ENCODE assay signal across 7 mouse cellular contexts in the genomic region with DNA sequence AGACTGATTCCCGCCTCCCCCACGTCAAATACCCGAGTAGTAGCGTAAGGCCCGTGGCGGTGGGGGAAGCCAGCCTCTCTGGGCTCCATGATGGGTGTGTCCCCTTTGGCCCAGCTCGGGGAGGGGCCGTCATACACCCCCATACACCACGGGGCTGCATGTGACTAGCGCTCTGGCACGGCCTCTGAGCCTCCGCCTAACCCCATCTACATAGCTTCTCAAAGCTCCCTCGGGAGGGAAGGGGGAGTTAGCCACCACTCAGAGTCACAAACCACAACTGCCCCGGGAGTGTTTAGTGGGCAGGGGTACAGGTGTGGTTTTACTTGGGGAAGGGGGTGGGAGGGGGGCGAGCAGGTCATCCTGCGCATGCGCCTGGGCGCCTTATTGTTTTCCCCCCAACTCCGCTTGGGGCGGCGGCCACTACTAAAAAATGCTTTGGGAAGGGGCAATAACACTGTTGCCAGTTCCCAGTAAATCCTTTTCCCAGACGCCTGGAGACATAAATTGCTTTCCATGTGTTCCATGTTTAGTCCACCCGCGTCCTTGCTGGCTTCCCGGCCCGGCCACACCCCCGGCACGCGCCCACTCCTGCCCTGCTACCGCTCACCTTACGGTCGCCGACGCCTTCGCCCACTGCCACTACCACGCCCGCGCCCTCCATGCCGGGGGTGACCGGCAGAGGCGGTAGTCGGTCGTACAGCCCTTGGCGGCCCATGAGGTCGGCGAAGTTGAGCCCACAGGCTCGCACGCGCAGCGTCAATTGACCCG. TPM values are rescaled to one million over a fixed set of nuclear protein-coding genes. Genes with fewer than 3 reads are reported as not detected.
DNase-seq lines count a peak whose midpoint lies in the region; ATAC-seq lines count a peak whose summit lies in the region.

No protein-coding gene starts in this region.

- peak; percentile 38 for ATAC-seq in forebrain, embryonic 14.5 days
- peak; percentile 18 to 44; a peak in 3 of 4 replicates for ATAC-seq in hematopoietic stem cell, adult 5-6 weeks (replicated peaks in 1 of 2; ENCODE audit: insufficient read depth in 1 of 2, low FRiP score in 2 of 2, low TSS enrichment in 1 of 2, low read depth in 1 of 2, poor library complexity in 2 of 2, severe bottlenecking in 2 of 2)
- peak; percentile 34 for ATAC-seq in limb, embryonic 13.5 days (ENCODE audit: low FRiP score, low read depth)
- ATAC-seq in midbrain, embryonic 13.5 days, result peak; percentile 38
- peak; percentile 40 for ATAC-seq in stomach, embryonic 15.5 days (ENCODE audit: insufficient read depth, low FRiP score, low read depth)

- H3K4me3 ChIP-seq in forebrain, embryonic 14.5 days (ENCODE audit: low read depth, low read length), result peak overlapping the region; percentile 90
- peak overlapping the region; percentile 85 for H3K4me3 ChIP-seq in limb, embryonic 13.5 days
- peak overlapping the region; percentile 95 for H3K4me3 ChIP-seq in midbrain, embryonic 13.5 days (replicated peaks)
- H3K4me3 ChIP-seq in stomach, embryonic 15.5 days (replicated peaks), result peak overlapping the region; percentile 89

- no peaks in the 10 kb centered on the region for H3K27me3 ChIP-seq in forebrain, embryonic 14.5 days (replicated peaks; ENCODE audit: control insufficient read depth, insufficient read depth, low read length)
- peaks cover 3% of the 10 kb centered on the region; the same call in 1 of the 2 replicates for H3K27me3 ChIP-seq in limb, embryonic 13.5 days
- no peaks in the 10 kb centered on the region for H3K27me3 ChIP-seq in midbrain, embryonic 13.5 days
- H3K27me3 ChIP-seq in stomach, embryonic 15.5 days (replicated peaks), result no peaks in the 10 kb centered on the region

- 2% methylated on average over 51 of the region's 51 CpGs for WGBS in forebrain, embryonic 14.5 days
- under 1% methylated on average over 51 of the region's 51 CpGs for WGBS in limb, embryonic 13.5 days
- WGBS in midbrain, embryonic 13.5 days, result 2% methylated on average over 51 of the region's 51 CpGs
- under 1% methylated on average over 51 of the region's 51 CpGs for WGBS in stomach, embryonic 15.5 days

- H3K9ac ChIP-seq in forebrain, embryonic 14.5 days (ENCODE audit: low read length), result peak overlapping the region; percentile 79
- peak overlapping the region; percentile 66 for H3K9ac ChIP-seq in limb, embryonic 13.5 days
- H3K9ac ChIP-seq in midbrain, embryonic 13.5 days (replicated peaks), result peak overlapping the region; percentile 95
- peak overlapping the region; percentile 68 for H3K9ac ChIP-seq in stomach, embryonic 15.5 days

- peak overlapping the region; percentile 84 for H3K27ac ChIP-seq in forebrain, embryonic 14.5 days (ENCODE audit: low read depth, low read length)
- H3K27ac ChIP-seq in limb, embryonic 13.5 days, result peak overlapping the region; percentile 73; the same call in 1 of the 2 replicates
- H3K27ac ChIP-seq in midbrain, embryonic 13.5 days, result peak overlapping the region; percentile 94
- peak overlapping the region; percentile 94 for H3K27ac ChIP-seq in stomach, embryonic 15.5 days

- peaks cover 37% of the 10 kb centered on the region for H3K4me1 ChIP-seq in forebrain, embryonic 14.5 days (ENCODE audit: control insufficient read depth, insufficient read depth, low read length)
- H3K4me1 ChIP-seq in limb, embryonic 13.5 days, result peaks cover 44% of the 10 kb centered on the region
- H3K4me1 ChIP-seq in midbrain, embryonic 13.5 days (replicated peaks), result peaks cover 65% of the 10 kb centered on the region
- peaks cover 38% of the 10 kb centered on the region for H3K4me1 ChIP-seq in stomach, embryonic 15.5 days

- peak; percentile 91 for DNase-seq in ES-CJ7 (ENCODE audit: low read depth, low spot score)
- peak; percentile 72 for DNase-seq in adrenal gland, adult 8-10 months
- peak; percentile 69 for DNase-seq in forebrain, embryonic 14.5 days (ENCODE audit: low spot score)

- peak overlapping the region; percentile 76 for H3K4me2 ChIP-seq in forebrain, embryonic 14.5 days (ENCODE audit: low read length)
- peak overlapping the region; percentile 85 for H3K4me2 ChIP-seq in limb, embryonic 13.5 days (replicated peaks)
- H3K4me2 ChIP-seq in midbrain, embryonic 13.5 days (replicated peaks), result peak overlapping the region; percentile 82
- peak overlapping the region; percentile 95 for H3K4me2 ChIP-seq in stomach, embryonic 15.5 days

- peaks cover 29% of the 10 kb centered on the region for H3K36me3 ChIP-seq in forebrain, embryonic 14.5 days (ENCODE audit: control insufficient read depth, insufficient read depth, low read length)
- H3K36me3 ChIP-seq in limb, embryonic 13.5 days, result peaks cover 26% of the 10 kb centered on the region
- peaks cover 24% of the 10 kb centered on the region for H3K36me3 ChIP-seq in midbrain, embryonic 13.5 days
- H3K36me3 ChIP-seq in stomach, embryonic 15.5 days, result peaks cover 5% of the 10 kb centered on the region

- no peaks in the 10 kb centered on the region for H3K9me3 ChIP-seq in forebrain, embryonic 14.5 days (replicated peaks; ENCODE audit: control insufficient read depth, low read length)
- H3K9me3 ChIP-seq in limb, embryonic 13.5 days, result no peaks in the 10 kb centered on the region
- H3K9me3 ChIP-seq in midbrain, embryonic 13.5 days, result no peaks in the 10 kb centered on the region
- H3K9me3 ChIP-seq in stomach, embryonic 15.5 days, result no peaks in the 10 kb centered on the region

RNA-seq across cellular contexts. Expression of a gene that starts 0.5 kb away (rescaled TPM):
- 10 to 100 TPM in 3 of 4 experiments, 1 to 10 TPM in 1; 9.2 to 23.8 (median 16.2) TPM for total RNA-seq in adrenal gland, adult 8-10 months (2022)
- polyA plus RNA-seq in forebrain, embryonic 14.5 days (2014; fragmentation: Nextera tagmentation; extraction: Ambion mirVana), result 98.7 and 131 TPM in 2 replicates
- total RNA-seq in hematopoietic stem cell, adult 5-6 weeks (2017), result 5.3 and 5.8 TPM in 2 replicates
- 10.0 and 12.0 TPM in 2 replicates for polyA plus RNA-seq in limb, embryonic 13.5 days (2015; fragmentation: Nextera tagmentation; extraction: Ambion mirVana)
- polyA plus RNA-seq in midbrain, embryonic 13.5 days (2015; fragmentation: Nextera tagmentation; extraction: Ambion mirVana), result 102 and 117 TPM in 2 replicates
- polyA plus RNA-seq in stomach, embryonic 15.5 days (2015; fragmentation: Nextera tagmentation; extraction: Ambion mirVana), result 16.0 and 17.1 TPM in 2 replicates

RNA-seq across cellular contexts. Expression of a gene that starts 0.7 kb away (rescaled TPM):
- 100 to 1,000 TPM; 135 to 192 (median 171) TPM for total RNA-seq in adrenal gland, adult 8-10 months (2022)
- 77.5 and 85.7 TPM in 2 replicates for polyA plus RNA-seq in forebrain, embryonic 14.5 days (2014; fragmentation: Nextera tagmentation; extraction: Ambion mirVana)
- 22.9 and 29.3 TPM in 2 replicates for total RNA-seq in hematopoietic stem cell, adult 5-6 weeks (2017)
- 35.7 and 39.7 TPM in 2 replicates for polyA plus RNA-seq in limb, embryonic 13.5 days (2015; fragmentation: Nextera tagmentation; extraction: Ambion mirVana)
- polyA plus RNA-seq in midbrain, embryonic 13.5 days (2015; fragmentation: Nextera tagmentation; extraction: Ambion mirVana), result 79.5 and 91.5 TPM in 2 replicates
- 59.3 and 62.3 TPM in 2 replicates for polyA plus RNA-seq in stomach, embryonic 15.5 days (2015; fragmentation: Nextera tagmentation; extraction: Ambion mirVana)

RNA-seq across cellular contexts. Expression of a gene that starts 17.1 kb away (rescaled TPM):
- 10 to 100 TPM; 34.4 to 50.3 (median 46.5) TPM for total RNA-seq in adrenal gland, adult 8-10 months (2022)
- polyA plus RNA-seq in forebrain, embryonic 14.5 days (2014; fragmentation: Nextera tagmentation; extraction: Ambion mirVana), result 2.7 and 3.4 TPM in 2 replicates
- 34.3 and 37.2 TPM in 2 replicates for total RNA-seq in hematopoietic stem cell, adult 5-6 weeks (2017)
- 8.3 and 9.5 TPM in 2 replicates for polyA plus RNA-seq in limb, embryonic 13.5 days (2015; fragmentation: Nextera tagmentation; extraction: Ambion mirVana)
- polyA plus RNA-seq in midbrain, embryonic 13.5 days (2015; fragmentation: Nextera tagmentation; extraction: Ambion mirVana), result 2.2 and 2.3 TPM in 2 replicates
- 24.2 and 24.5 TPM in 2 replicates for polyA plus RNA-seq in stomach, embryonic 15.5 days (2015; fragmentation: Nextera tagmentation; extraction: Ambion mirVana)

RNA-seq across cellular contexts. Expression of a gene that starts 23.2 kb away (rescaled TPM):
- total RNA-seq in adrenal gland, adult 8-10 months (2022), result 10 to 100 TPM; 48.6 to 99.3 (median 63.5) TPM
- polyA plus RNA-seq in forebrain, embryonic 14.5 days (2014; fragmentation: Nextera tagmentation; extraction: Ambion mirVana), result 281 and 371 TPM in 2 replicates
- total RNA-seq in hematopoietic stem cell, adult 5-6 weeks (2017), result 2,436 and 4,983 TPM in 2 replicates
- 328 and 347 TPM in 2 replicates for polyA plus RNA-seq in limb, embryonic 13.5 days (2015; fragmentation: Nextera tagmentation; extraction: Ambion mirVana)
- polyA plus RNA-seq in midbrain, embryonic 13.5 days (2015; fragmentation: Nextera tagmentation; extraction: Ambion mirVana), result 303 and 310 TPM in 2 replicates
- polyA plus RNA-seq in stomach, embryonic 15.5 days (2015; fragmentation: Nextera tagmentation; extraction: Ambion mirVana), result 284 and 331 TPM in 2 replicates

RNA-seq across cellular contexts. Expression of a gene that starts 40.2 kb away (rescaled TPM):
- 1 to 10 TPM; 3.5 to 8.7 (median 6.0) TPM for total RNA-seq in adrenal gland, adult 8-10 months (2022)
- 1.2 TPM in 2 replicates for polyA plus RNA-seq in forebrain, embryonic 14.5 days (2014; fragmentation: Nextera tagmentation; extraction: Ambion mirVana)
- total RNA-seq in hematopoietic stem cell, adult 5-6 weeks (2017), result 1.0 TPM in 1 of 2 replicates, not detected in the other
- polyA plus RNA-seq in limb, embryonic 13.5 days (2015; fragmentation: Nextera tagmentation; extraction: Ambion mirVana), result 15.3 and 15.7 TPM in 2 replicates
- polyA plus RNA-seq in midbrain, embryonic 13.5 days (2015; fragmentation: Nextera tagmentation; extraction: Ambion mirVana), result 2.0 and 2.6 TPM in 2 replicates
- polyA plus RNA-seq in stomach, embryonic 15.5 days (2015; fragmentation: Nextera tagmentation; extraction: Ambion mirVana), result 14.5 and 17.5 TPM in 2 replicates

Comparison
In these comparisons a context has a peak if more than half of its experiments do, and no peak if none do; other contexts are left out.
1. Peak in every context shown above with its lines: DNase-seq, ATAC-seq, H3K4me3 ChIP-seq and H3K27ac ChIP-seq.